14 mouse cellular contexts compared by ENCODE assay signal in genomic region chr19:56220724-56221407, GRCm38 (mm10).
DNase-seq lines count a peak whose midpoint lies in the region; ATAC-seq and TF ChIP-seq lines count a peak whose summit lies in the region.
"Had no signal": no experiment of that assay in that cellular context is flagged by ENCODE, and none has a peak within 500 bp of the region (broad histone marks: within the 10 kb centered on the region; RNA-seq: fewer than 3 reads in every experiment).

No protein-coding gene starts in this region.

- 61% methylated on average over 15 of the region's 15 CpGs for WGBS in embryonic facial prominence, embryonic 11.5 days
- WGBS in hindbrain, embryonic 14.5 days: 48% methylated on average over 15 of the region's 15 CpGs
- 31% methylated on average over 15 of the region's 15 CpGs for WGBS in midbrain, postnatal 0 days
- 71% methylated on average over 15 of the region's 15 CpGs for WGBS in intestine, embryonic 16.5 days

- ATAC-seq in embryonic facial prominence, embryonic 11.5 days (replicated peaks; ENCODE audit: insufficient number of reproducible peaks, low FRiP score, low TSS enrichment, low read depth): no peak
- ATAC-seq in hindbrain, embryonic 14.5 days (ENCODE audit: low FRiP score): no peak
- ATAC-seq in midbrain, postnatal 0 days (ENCODE audit: low FRiP score): 0 out of 2 replicates have a peak, but pooled peaks have one; percentile 70
- ATAC-seq in intestine, embryonic 16.5 days: no peak

- H3K4me2 ChIP-seq in embryonic facial prominence, embryonic 11.5 days (ENCODE audit: low read depth, low read length): no peak overlapping the region
- peak overlapping the region; percentile 9; the same call in 1 of the 2 replicates for H3K4me2 ChIP-seq in hindbrain, embryonic 14.5 days (replicated peaks)
- H3K4me2 ChIP-seq in midbrain, postnatal 0 days (ENCODE audit: low read depth, low read length, poor library complexity, severe bottlenecking): 0 out of 2 replicates have a peak overlapping the region, but pooled peaks have one; percentile 13
- no peak overlapping the region for H3K4me2 ChIP-seq in intestine, embryonic 16.5 days (ENCODE audit: low read depth, low read length)
- H3K4me2 ChIP-seq: heart, embryonic 13.5 days had no signal

- DNase-seq in layer of hippocampus, adult 2 months (ENCODE audit: low spot score in 2 of 2): peak in 1 of 2 experiments; percentile 2
- DNase-seq in layer of hippocampus, postnatal 14 days (ENCODE audit: low spot score in 2 of 2): no peak
- no peak for DNase-seq in embryonic facial prominence, embryonic 11.5 days (ENCODE audit: low spot score)
- DNase-seq in hindbrain, embryonic 14.5 days (ENCODE audit: low spot score): peak; percentile 28
- DNase-seq in midbrain, postnatal 0 days (ENCODE audit: low spot score): peak; percentile 15
- DNase-seq in heart, adult 8-10 months (ENCODE audit: low spot score): no peak
- DNase-seq in left cerebral cortex, adult 2 months (ENCODE audit: extremely low spot score in 1 of 2, low spot score in 2 of 2): no peak
- DNase-seq: adrenal gland, adult 8-10 months; cerebellum, adult 11 months; gastrocnemius, adult 2 months; thymus, postnatal 36 days had no signal

- intact Hi-C loops in left cerebral cortex, adult 2 months (cut with DNase I): no loop called here

- H3K9me3 ChIP-seq in embryonic facial prominence, embryonic 11.5 days (replicated peaks; ENCODE audit: control insufficient read depth, low read length): no peaks in the 10 kb centered on the region
- H3K9me3 ChIP-seq in hindbrain, embryonic 14.5 days (ENCODE audit: control insufficient read depth, low read length): no peaks in the 10 kb centered on the region
- H3K9me3 ChIP-seq in midbrain, postnatal 0 days (ENCODE audit: low read length): no peaks in the 10 kb centered on the region
- H3K9me3 ChIP-seq in intestine, embryonic 16.5 days (ENCODE audit: control insufficient read depth, low read length): no peaks in the 10 kb centered on the region
- H3K9me3 ChIP-seq: heart, embryonic 13.5 days had no signal

- peak overlapping the region; percentile 0; the same call in 1 of the 2 replicates for H3K4me3 ChIP-seq in layer of hippocampus, adult 2 months
- H3K4me3 ChIP-seq in embryonic facial prominence, embryonic 11.5 days (ENCODE audit: low read depth, low read length): no peak overlapping the region
- no peak overlapping the region for H3K4me3 ChIP-seq in hindbrain, embryonic 14.5 days (replicated peaks; ENCODE audit: low read length)
- no peak overlapping the region for H3K4me3 ChIP-seq in midbrain, postnatal 0 days (ENCODE audit: low read depth, low read length)
- H3K4me3 ChIP-seq in left cerebral cortex, adult 2 months: no peak overlapping the region
- no peak overlapping the region for H3K4me3 ChIP-seq in intestine, embryonic 16.5 days (ENCODE audit: low read length)
- H3K4me3 ChIP-seq: gastrocnemius, adult 2 months; heart, embryonic 13.5 days had no signal

- TF ChIP-seq CTCF in layer of hippocampus, adult 2 months (conservative IDR thresholded peaks at IDR 0.05): no peak
- TF ChIP-seq CTCF in midbrain, postnatal 0 days (IDR thresholded peaks at IDR 0.05): no peak
- no peak for TF ChIP-seq CTCF in left cerebral cortex, adult 2 months (IDR thresholded peaks at IDR 0.05)

- H3K9ac ChIP-seq in embryonic facial prominence, embryonic 11.5 days (replicated peaks; ENCODE audit: low read length): peak overlapping the region; percentile 10; the same call in 1 of the 2 replicates
- no peak overlapping the region for H3K9ac ChIP-seq in hindbrain, embryonic 14.5 days
- 0 out of 2 replicates have a peak overlapping the region, but pooled peaks have one; percentile 13 for H3K9ac ChIP-seq in midbrain, postnatal 0 days (replicated peaks; ENCODE audit: low read length, poor library complexity, severe bottlenecking)
- no peak overlapping the region for H3K9ac ChIP-seq in intestine, embryonic 16.5 days (ENCODE audit: low read depth, low read length)
- H3K9ac ChIP-seq: heart, embryonic 13.5 days had no signal

- H3K27ac ChIP-seq in layer of hippocampus, adult 2 months: no peak overlapping the region
- H3K27ac ChIP-seq in embryonic facial prominence, embryonic 11.5 days (replicated peaks; ENCODE audit: low read depth, low read length): no peak overlapping the region
- H3K27ac ChIP-seq in hindbrain, embryonic 14.5 days: no peak overlapping the region
- peak overlapping the region; percentile 60 for H3K27ac ChIP-seq in midbrain, postnatal 0 days (ENCODE audit: low read depth, low read length)
- H3K27ac ChIP-seq in left cerebral cortex, adult 2 months: no peak overlapping the region
- H3K27ac ChIP-seq in intestine, embryonic 16.5 days (ENCODE audit: low read length): no peak overlapping the region
- H3K27ac ChIP-seq: gastrocnemius, adult 2 months; heart, embryonic 13.5 days; macrophage had no signal

- peaks cover 5% of the 10 kb centered on the region for H3K4me1 ChIP-seq in embryonic facial prominence, embryonic 11.5 days (ENCODE audit: control insufficient read depth, insufficient read depth, low read length)
- peaks cover 5% of the 10 kb centered on the region; the same call in 1 of the 2 replicates for H3K4me1 ChIP-seq in hindbrain, embryonic 14.5 days (replicated peaks; ENCODE audit: control insufficient read depth, insufficient read depth, low read length)
- H3K4me1 ChIP-seq in midbrain, postnatal 0 days (ENCODE audit: insufficient read depth, low read length): peaks cover 6% of the 10 kb centered on the region; the same call in 1 of the 2 replicates
- no peaks in the 10 kb centered on the region for H3K4me1 ChIP-seq in intestine, embryonic 16.5 days (ENCODE audit: control insufficient read depth, insufficient read depth, low read length)
- H3K4me1 ChIP-seq: heart, embryonic 13.5 days had no signal

- no peaks in the 10 kb centered on the region for H3K27me3 ChIP-seq in embryonic facial prominence, embryonic 11.5 days (ENCODE audit: control insufficient read depth, insufficient read depth, low read length)
- no peaks in the 10 kb centered on the region for H3K27me3 ChIP-seq in hindbrain, embryonic 14.5 days (ENCODE audit: control insufficient read depth, insufficient read depth, low read length)
- no peaks in the 10 kb centered on the region for H3K27me3 ChIP-seq in midbrain, postnatal 0 days (ENCODE audit: insufficient read depth, low read length)
- H3K27me3 ChIP-seq in intestine, embryonic 16.5 days (replicated peaks; ENCODE audit: control insufficient read depth, insufficient read depth, low read length): no peaks in the 10 kb centered on the region

- no peaks in the 10 kb centered on the region for H3K36me3 ChIP-seq in embryonic facial prominence, embryonic 11.5 days (replicated peaks; ENCODE audit: control insufficient read depth, insufficient read depth, low read depth, low read length)
- H3K36me3 ChIP-seq in hindbrain, embryonic 14.5 days (replicated peaks; ENCODE audit: control insufficient read depth, insufficient read depth): no peaks in the 10 kb centered on the region
- no peaks in the 10 kb centered on the region for H3K36me3 ChIP-seq in midbrain, postnatal 0 days (ENCODE audit: insufficient read depth, low read length)
- H3K36me3 ChIP-seq in intestine, embryonic 16.5 days (ENCODE audit: control insufficient read depth, insufficient read depth, low read length): no peaks in the 10 kb centered on the region
- H3K36me3 ChIP-seq: heart, embryonic 13.5 days had no signal

Comparison
In these comparisons a context has a peak if more than half of its experiments do, and no peak if none do; other contexts are left out.
1. DNase-seq: peak in hindbrain, embryonic 14.5 days (single experiment) and midbrain, postnatal 0 days (single experiment); none in layer of hippocampus, postnatal 14 days (0 of 2), embryonic facial prominence, embryonic 11.5 days (single experiment), heart, adult 8-10 months (single experiment) and left cerebral cortex, adult 2 months (0 of 2).
2. H3K4me2 ChIP-seq: peak in hindbrain, embryonic 14.5 days (single experiment) and midbrain, postnatal 0 days (single experiment); none in embryonic facial prominence, embryonic 11.5 days (single experiment) and intestine, embryonic 16.5 days (single experiment).
3. H3K9ac ChIP-seq: peak in embryonic facial prominence, embryonic 11.5 days (single experiment) and midbrain, postnatal 0 days (single experiment); none in hindbrain, embryonic 14.5 days (single experiment) and intestine, embryonic 16.5 days (single experiment).